Mouse (Mus musculus) central nervous system, embryonic 11.5 days (tissue): Measurements from ENCODE around the gene Ifitm3. TPM values are rescaled to one million over a fixed set of nuclear protein-coding genes. Genes with fewer than 3 reads are reported as not detected.

Experiments used
- polyA plus RNA-seq: library from polyadenylated mRNA; depleted of rRNA; stranded (reverse); fragments of >200 nt; gene quantifications from 2 replicates; pipeline ENCODE4 v1.2.3, GENCODE M21; 2012; rRNA removed

Ifitm3 gene
- polyA plus RNA-seq, result 5.5 and 20.2 TPM in 2 replicates

DNA sequence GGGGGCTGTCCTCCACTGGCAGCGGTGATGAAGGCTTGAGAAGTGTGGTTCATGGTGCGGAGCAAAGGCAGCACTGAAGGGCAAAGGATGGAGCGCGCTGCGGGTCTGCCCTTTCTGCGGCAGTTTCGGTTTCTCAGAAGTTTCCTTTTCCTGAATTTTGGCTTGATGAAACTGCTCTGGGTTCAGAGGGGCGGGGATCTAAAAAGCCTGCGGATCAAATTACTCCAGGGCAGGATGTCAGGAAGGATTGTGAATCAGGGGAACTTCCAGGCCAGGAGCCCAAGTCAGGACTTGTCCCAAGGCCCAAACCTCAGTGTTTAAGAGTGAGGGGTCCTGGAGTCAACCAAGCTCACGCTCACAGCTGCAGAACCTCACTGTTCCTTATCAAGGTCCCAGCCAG, at the start of gene Ifitm3:
Ifitm3 (minus strand) TSS at position 178 of the 400 bp plus-strand sequence.

DNA sequence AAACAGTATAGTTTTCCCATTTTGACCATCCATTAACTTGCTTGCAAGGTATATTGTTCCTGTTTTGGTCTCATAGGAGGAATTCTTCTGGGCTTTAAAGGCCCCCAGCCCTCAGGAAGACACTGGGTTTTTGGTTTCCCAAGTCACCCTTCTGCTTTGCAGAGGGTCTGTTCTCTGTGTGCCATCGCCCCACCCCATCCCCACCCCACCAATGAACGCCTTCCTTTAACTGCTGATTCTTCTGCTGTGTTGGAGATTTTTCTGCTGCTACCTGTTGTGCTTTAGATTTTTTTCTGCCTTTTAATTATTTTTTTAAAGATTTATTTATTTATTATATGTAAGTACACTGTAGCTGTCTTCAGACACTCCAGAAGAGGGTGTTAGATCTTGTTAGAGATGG, 18.3 kb upstream of the Ifitm3 start, which contains the start of gene Gm17387:
Gm17387 (plus strand) TSS at position 301 of the 400 bp plus-strand sequence.

DNA sequence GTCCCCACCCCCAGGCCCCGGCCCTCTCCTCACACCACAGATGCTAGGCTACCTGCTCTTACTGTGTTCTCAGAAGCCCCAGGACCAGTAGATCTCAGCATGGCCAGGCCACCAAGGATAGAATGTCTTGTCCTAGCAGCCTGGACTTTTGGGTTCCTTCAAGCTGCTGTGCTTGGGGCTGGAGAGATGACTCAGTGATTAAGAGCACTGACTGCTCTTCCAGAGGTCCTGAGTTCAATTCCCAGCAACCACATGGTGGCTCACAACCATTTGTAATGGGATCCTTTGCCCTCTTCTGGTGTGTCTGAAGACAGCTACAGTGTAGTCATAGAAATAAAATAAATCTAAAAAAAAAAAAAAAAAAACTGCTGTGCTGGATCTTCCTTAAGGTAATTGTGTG, 7.3 kb upstream of the Ifitm3 start, which contains the start of gene Ifitm6:
Ifitm6 (minus strand) TSS at position 101 of the 400 bp plus-strand sequence.

DNA sequence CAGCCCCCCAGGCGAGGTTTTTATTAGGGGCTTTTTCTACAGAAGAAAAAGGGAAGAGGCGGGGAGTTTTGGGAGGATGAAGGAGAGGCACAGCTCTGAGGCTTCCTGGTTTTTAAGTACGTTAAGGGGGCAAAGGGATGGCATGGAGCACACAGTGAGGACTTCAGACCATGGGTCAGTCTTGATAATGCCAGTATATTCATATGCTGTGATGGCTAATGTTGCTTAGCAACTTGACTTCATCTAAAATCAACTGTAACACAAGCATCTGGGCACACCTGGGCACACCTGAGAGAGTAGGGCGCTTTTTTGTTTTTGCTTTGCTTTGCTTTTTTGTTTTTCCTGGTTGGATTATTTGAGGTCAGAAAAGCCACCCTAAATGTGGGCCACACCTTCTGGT, 43.6 kb downstream of the Ifitm3 start, which contains the start of gene Ifitm1:
Ifitm1 (plus strand) TSS at position 301 of the 400 bp plus-strand sequence.

Other genes starting within 250 kb of the Ifitm3 start
- gene Cyp2e1, start 247.0 kb downstream of the Ifitm3 start, polyA plus RNA-seq, result not detected in 2 replicates
- gene Syce1, start 222.9 kb downstream of the Ifitm3 start, polyA plus RNA-seq, result 0.12 and 0.24 TPM in 2 replicates
- 2.4 and 4.2 TPM in 2 replicates for gene Zfp941, start 188.6 kb downstream of the Ifitm3 start, polyA plus RNA-seq
- 0.32 and 0.51 TPM in 2 replicates for gene Urah, start 175.8 kb downstream of the Ifitm3 start, polyA plus RNA-seq
- gene Scgb1c1, start 165.2 kb downstream of the Ifitm3 start, polyA plus RNA-seq, result not detected in 2 replicates
- not detected in 2 replicates for gene Odf3, start 163.0 kb downstream of the Ifitm3 start, polyA plus RNA-seq
- gene Gm45785, start 154.4 kb downstream of the Ifitm3 start, polyA plus RNA-seq, result 0.08 and 0.14 TPM in 2 replicates
- 61.0 and 61.6 TPM in 2 replicates for gene Ric8a, start 153.8 kb downstream of the Ifitm3 start, polyA plus RNA-seq
- gene Bet1l, start 153.2 kb downstream of the Ifitm3 start, polyA plus RNA-seq, result 21.6 and 24.4 TPM in 2 replicates
- gene Psmd13, start 128.8 kb downstream of the Ifitm3 start, polyA plus RNA-seq, result 167 and 206 TPM in 2 replicates
- gene Sirt3, start 128.5 kb downstream of the Ifitm3 start, polyA plus RNA-seq, result 22.4 and 26.1 TPM in 2 replicates
- 0.50 and 1.3 TPM in 2 replicates for gene Cox8b, start 110.3 kb downstream of the Ifitm3 start, polyA plus RNA-seq
- gene Nlrp6, start 89.9 kb downstream of the Ifitm3 start, polyA plus RNA-seq, result 0.17 and 0.53 TPM in 2 replicates
- gene Pgghg, start 69.4 kb downstream of the Ifitm3 start, polyA plus RNA-seq, result 15.3 and 24.6 TPM in 2 replicates
- 0.88 and 2.0 TPM in 2 replicates for gene Ifitm5, start 60.5 kb downstream of the Ifitm3 start, polyA plus RNA-seq
- not detected in 2 replicates for gene Gm45717, start 54.8 kb downstream of the Ifitm3 start, polyA plus RNA-seq
- gene Ifitm2, start 54.8 kb downstream of the Ifitm3 start, polyA plus RNA-seq, result 87.0 and 380 TPM in 2 replicates
- gene Ifitm1, start 43.5 kb downstream of the Ifitm3 start, polyA plus RNA-seq, result 12.4 and 30.5 TPM in 2 replicates
- 0.35 and 0.38 TPM in 2 replicates for gene Ifitm6, start 7.2 kb upstream of the Ifitm3 start, polyA plus RNA-seq
- gene Gm17387, start 18.4 kb upstream of the Ifitm3 start, polyA plus RNA-seq, result not detected in 2 replicates
- 68.2 and 109 TPM in 2 replicates for gene B4galnt4, start 50.3 kb upstream of the Ifitm3 start, polyA plus RNA-seq
- gene Pkp3, start 67.4 kb upstream of the Ifitm3 start, polyA plus RNA-seq, result 1.5 and 2.1 TPM in 2 replicates
- 2.3 and 2.7 TPM in 2 replicates for gene Sigirr, start 89.8 kb upstream of the Ifitm3 start, polyA plus RNA-seq
- gene Ano9, start 107.0 kb upstream of the Ifitm3 start, polyA plus RNA-seq, result 0.52 and 0.88 TPM in 2 replicates
- gene Ptdss2, start 111.6 kb upstream of the Ifitm3 start, polyA plus RNA-seq, result 55.5 and 61.6 TPM in 2 replicates
- gene Rnh1, start 162.1 kb upstream of the Ifitm3 start, polyA plus RNA-seq, result 44.5 and 71.8 TPM in 2 replicates
- 97.5 and 134 TPM in 2 replicates for gene Hras, start 183.2 kb upstream of the Ifitm3 start, polyA plus RNA-seq
- gene Lrrc56, start 183.4 kb upstream of the Ifitm3 start, polyA plus RNA-seq, result 15.4 and 17.1 TPM in 2 replicates
- gene Lmntd2, start 203.3 kb upstream of the Ifitm3 start, polyA plus RNA-seq, result 8.6 and 10.9 TPM in 2 replicates
- gene Rassf7, start 205.1 kb upstream of the Ifitm3 start, polyA plus RNA-seq, result 38.0 and 43.8 TPM in 2 replicates
- gene Phrf1, start 218.0 kb upstream of the Ifitm3 start, polyA plus RNA-seq, result 45.8 and 52.9 TPM in 2 replicates